Mouse (Mus musculus): ENCODE measurements at regions not wholly inside any gene's neighbourhood (a gene's known extent, or its start where the extent isn't known, plus 50 kb on each side); places are given as distances from the start of the nearest gene placed in this dataset.
"Not testable (repeated sequence)": the region's sequence is repeated elsewhere in the genome, so short reads cannot be mapped to it uniquely, and the experiment has no call there.

DNA sequence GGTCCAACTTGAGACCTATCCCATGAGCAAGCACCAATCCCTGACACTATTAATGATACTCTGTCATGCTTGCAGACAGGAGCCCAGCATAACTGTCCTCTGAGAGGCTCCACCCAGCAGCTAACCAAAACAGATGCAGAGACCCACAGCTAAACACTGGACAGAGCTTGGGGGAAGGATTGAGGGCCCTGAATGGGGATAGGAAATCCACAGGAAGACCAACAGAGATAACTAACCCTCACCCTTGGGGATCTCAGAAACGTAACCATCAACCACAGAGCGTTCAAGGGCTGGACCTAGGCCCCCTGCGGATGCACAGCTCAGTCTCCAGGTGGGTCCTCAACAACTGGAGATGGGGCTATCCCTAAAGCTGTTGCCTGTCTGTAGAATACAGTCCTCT is 93.7 kb downstream of the Cd24a start:
- no peak for DNase-seq (ENCODE audit: low spot score in 2 of 2)

DNA sequence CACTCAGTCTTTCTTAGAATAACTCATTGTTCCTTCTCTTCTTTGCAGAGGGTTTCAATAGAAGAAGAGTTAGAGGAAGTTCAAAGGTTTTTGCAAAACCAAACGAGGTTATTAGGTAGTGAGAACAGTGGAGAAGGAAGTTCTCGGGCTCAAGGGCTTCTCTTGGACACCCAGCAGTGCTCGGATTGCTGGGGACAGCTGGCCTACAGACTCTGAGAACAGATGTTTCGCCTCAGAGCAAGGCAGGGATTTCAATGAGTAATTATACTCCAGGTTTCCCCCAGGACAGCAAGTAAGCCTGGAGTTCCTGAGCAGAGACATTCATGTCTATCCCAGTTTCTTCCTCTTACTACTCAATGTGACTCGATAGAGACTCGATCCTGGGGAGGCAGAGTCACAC is 94.4 kb downstream of the Cd24a start:
- no peak for DNase-seq (ENCODE audit: low spot score in 2 of 2)

DNA sequence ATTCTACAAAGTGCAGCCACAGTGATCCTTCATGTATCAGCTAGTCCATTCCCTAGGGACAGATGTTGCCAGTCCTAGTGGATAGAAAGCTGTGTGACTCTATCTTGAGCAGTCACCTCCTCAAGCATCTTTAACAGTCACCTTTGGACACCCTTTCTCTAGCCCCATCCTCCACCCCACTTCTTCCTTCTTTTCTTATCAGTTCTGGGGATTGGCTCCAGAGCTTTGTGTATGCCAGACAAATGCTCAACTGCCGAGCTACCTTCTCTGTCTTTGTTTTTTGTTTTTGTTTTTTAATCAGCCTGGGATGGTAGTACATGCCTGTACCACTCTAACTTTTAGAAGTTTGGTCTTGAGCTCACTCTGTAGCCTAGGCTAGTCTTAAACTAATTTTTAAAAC is 96.7 kb downstream of the Cd24a start:
- DNase-seq (ENCODE audit: low spot score in 2 of 2) = no peak

DNA sequence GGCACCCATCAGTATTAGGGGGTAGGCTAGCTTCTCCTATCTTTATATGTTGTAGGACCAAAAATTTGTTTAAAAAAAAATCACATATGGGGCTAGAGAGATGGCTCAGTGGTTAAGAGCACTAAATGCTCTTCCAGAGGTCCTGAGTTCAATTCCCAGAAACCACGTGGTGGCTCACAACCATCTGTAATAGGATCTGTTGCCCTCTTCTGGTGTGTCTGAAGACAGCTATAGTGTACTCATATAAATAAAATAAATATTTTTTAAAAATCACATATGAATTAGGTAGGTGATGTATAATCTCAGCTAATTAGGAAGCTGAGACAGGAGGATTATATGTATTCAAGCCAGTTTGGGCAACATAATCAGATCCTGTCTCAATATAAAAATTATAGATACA is 97.4 kb downstream of the Cd24a start:
- not testable (repeated sequence) for DNase-seq (ENCODE audit: low spot score in 2 of 2)

DNA sequence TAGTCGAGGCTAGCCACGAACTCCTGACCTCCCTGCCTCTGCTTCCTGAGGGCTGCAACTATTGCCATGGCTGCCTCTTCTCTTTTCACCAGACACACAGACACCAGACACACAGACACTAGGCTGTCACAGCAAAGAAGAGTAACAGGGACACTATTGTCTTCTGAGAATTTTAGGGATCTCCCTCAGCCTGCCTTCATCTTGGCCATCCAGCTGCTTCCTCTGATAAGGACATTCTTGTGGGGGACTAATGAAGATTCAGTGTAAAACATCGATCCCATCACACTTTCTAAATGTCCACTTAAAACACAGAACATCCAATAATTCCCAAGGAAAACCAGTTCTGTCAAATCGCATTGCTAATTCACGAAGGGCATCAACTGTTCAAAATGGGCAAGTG is 98.2 kb downstream of the Cd24a start:
- no peak for DNase-seq (ENCODE audit: low spot score in 2 of 2)

DNA sequence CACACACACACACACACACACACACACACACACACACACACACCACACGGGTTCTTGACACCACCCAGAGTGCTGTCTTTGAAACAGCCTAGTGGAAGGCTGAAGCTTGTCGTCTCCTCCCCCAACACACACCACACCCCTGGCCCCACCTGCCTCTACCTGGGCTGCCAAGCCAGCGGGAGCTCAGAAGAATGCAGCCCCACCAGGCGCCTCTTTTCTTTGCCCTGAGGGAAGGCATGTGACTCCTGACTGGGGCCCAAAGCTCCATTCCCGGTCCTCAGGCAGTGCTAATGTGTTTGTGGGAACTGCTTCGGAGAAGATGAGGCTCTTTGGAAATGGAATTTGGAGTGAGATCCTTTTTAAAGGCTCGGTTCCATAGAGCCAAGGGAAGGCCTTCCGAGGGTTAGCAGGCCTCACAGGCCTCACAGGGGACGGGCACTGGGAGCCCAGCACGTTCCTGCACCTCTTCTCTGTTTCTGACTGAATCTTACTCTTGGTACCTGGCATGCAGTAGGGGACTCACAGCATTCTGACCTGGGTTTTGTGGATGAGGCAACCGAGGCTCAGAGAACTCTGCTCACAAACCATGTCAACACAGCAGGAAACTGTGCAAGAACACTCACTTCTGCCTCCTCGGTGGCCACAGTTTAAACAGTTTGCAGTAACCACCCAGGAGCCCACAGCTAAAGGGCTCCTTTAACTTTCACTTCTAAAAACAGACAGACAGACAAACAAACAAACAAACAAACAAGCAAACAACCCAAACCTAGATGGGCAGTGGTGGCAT is 106.4 kb downstream of the Cd24a start:
- no peak for DNase-seq (ENCODE audit: low spot score in 2 of 2)

DNA sequence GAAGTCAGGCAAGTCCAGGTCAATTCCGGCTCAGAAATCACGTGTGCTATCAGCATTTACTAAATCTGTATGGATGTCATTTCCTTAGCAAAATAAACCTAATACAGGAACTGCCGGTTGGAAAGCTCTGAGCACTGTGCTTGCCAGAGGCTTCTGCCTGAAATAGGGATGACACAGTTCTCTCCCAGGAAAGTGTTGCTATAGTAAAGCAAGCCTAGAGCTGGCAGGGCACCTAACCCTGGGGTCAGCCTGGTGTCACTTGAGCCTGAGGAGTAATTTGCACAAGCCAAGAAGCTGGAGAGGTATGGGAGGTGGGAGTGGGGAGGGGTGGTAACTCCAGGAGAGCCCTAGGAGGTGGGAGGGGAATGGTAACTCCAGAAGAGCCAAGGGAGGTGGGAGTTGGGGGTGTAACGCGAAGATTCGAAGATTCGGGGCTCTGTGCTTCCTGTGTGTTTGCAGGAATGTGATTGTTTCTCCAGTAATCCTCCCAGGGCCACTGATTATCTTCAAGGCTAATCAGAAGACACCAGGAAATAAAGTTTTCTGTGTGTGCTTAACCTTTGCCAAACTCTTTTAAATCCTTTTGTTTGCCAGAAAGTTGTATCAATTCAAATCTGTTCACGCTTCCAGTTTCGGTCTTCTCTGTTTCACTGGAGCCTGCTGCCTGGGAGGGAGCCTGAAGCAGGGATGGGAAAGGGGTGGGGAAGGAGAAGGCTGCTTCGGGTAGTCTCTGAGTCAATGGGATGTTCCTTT is 111.3 kb downstream of the Cd24a start:
- DNase-seq (ENCODE audit: low spot score in 2 of 2) = no peak

DNA sequence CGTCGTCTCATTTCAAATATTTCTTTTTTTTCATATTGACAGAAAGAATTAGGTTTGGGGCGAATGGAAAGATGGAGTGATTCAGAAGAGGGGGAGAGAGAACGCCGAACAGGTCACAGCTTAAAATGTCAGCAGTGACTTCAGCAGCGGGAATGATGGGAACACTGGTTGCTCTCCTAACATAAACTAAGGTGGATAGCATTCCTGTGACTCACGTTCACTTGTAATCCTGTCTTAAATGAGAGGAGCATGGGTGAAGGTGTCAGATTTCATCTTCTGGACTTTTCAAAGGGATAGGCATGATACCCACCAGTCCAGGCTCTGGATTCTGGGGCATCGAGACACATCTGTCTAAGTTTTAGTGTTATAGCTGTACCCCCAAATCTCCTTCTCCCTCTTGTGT is 111.8 kb downstream of the Cd24a start:
- no peak for DNase-seq (ENCODE audit: low spot score in 2 of 2)

DNA sequence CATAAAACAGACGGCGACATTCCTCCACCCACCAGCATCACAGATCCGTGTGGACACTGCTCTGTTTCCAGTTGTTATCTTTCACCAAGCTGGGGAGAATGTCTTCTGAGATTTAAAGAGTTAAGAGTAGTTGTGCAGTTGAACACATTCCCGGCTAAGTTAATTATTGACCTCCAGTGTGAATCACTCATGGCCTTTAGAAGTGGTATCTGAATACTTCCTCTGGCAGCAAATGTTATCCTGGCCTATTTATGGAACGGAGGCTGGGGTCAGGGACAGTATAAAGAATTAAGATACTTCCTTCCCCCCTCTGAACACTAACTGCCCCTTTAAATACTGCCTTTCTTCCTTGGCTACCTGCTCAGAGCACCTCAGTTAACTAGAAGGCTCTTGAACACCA is 115.9 kb downstream of the Cd24a start:
- no peak for DNase-seq (ENCODE audit: low spot score in 2 of 2)

DNA sequence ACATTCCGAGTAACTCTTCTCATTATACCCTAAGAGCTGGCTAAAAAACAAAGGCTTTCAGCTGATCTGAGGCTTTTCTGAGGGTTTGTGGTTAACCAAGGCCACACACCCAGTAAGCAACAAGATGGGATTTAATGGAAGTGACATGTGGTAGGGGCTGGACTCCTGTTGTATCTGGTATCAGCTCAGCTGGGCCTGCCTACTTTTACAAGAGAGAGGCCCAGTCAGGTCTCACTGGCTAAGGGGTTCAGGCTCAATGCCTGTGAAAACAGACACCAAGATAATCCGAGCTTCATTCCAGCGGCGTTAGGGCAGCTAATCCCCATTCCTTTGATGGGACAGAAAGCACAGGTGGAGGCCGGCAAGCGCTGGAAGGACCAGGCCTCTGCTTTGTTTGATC is 116.4 kb downstream of the Cd24a start:
- no peak for DNase-seq (ENCODE audit: low spot score in 2 of 2)

DNA sequence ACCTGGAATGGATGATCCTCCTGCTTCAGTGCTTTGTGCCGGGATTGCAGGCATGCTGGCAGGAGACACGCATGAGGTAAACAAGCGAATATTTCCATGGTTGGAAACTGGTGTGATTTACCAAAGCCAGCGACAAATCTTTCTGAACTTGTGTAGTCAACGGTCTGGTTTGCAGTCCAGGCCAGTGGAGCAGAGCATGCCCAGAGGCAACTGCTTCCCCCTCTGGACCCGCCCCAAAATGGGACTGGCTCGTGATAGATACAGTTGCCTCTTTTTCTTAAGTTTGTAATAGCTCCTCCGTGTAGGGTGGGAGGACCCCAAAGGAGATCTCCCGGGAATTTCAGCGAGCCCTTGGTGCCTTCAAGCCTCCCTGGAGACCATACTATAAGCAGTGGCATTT is 117.4 kb downstream of the Cd24a start:
- no peak for DNase-seq (ENCODE audit: low spot score in 2 of 2)

DNA sequence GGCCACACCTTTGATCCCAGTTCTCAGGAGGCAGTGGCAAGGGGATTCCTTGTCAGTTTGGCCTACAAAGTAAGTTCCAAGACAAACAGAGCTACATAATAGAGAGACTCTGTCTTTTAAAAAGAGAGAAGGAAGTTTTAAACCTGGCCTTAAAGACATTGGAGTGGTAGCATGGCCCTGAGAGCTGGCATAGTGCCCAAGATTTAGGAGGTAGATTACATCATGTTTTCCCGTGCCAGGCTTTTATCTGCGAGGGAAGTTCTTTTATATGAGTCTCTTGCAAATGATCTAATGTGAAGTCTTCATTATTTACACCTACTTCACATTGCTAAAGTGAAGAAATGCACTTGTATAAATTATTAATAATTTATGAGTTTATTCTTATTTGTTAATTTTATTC is 119.8 kb downstream of the Cd24a start:
- no peak for DNase-seq (ENCODE audit: low spot score in 2 of 2)

DNA sequence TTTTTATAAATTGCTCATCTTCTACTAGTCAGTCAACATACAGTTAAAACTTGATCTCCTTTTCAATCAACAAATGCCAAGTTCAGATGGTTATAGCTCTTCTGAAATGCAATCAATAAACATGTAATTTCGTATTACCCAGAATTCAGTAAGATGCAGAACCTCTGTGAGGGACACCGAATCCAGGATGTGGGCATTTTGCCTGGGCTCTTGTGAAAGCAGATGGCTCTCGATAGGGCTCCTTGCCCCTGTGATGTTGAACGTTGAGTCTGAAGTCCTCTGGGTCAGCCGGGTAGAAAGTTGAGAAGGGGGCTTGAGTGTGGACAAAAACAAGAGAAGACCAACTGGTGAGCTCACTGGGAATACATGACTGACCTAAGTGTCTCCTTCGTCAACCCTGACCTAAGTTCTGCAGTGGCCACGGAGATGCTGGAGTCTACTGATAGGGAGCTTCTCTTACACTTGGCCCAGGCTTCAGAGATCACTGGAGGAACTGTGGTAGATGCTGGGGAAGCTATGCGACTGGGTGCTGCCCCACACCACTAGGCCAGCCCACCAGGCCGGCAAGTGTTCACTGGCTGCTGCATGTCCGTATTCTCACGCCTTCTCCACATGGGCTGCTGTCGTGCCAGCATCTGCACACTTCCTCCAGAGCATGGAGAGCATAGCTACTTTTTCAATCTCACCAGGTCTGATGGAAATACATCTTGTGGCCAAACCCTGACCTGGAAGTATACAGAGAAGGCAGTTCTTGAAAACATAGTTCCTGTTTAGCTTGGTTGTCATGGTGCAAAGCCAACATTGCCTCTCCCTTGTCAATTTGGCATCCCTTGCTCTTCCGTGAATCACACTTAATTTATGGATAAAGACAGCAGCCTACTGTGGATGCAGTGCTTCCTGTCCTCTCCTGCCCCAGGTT is 122.5 kb downstream of the Cd24a start:
- no peak for DNase-seq (ENCODE audit: low spot score in 2 of 2)

DNA sequence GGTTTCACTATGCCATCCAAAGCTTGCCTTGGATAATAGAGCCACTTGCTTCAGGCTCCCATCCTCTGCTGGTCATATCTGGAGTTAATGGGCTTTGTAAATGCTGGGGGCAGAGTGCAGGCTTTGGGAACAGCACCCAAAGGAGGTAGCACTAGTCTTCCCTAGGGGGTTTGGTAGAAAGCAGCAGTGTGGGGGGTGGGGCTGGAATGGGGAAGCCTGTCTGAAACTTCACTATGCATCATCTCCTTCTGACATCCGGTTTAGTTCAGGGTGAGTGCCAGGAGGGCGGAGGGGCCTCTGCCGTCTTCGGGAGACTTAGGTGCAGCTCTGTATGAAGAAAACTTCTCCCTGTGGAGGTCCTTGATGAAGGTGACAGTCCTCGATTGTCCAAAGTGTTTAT is 124.8 kb downstream of the Cd24a start:
- DNase-seq (ENCODE audit: low spot score in 2 of 2) = peak in 1 of 2 experiments; percentile 35

DNA sequence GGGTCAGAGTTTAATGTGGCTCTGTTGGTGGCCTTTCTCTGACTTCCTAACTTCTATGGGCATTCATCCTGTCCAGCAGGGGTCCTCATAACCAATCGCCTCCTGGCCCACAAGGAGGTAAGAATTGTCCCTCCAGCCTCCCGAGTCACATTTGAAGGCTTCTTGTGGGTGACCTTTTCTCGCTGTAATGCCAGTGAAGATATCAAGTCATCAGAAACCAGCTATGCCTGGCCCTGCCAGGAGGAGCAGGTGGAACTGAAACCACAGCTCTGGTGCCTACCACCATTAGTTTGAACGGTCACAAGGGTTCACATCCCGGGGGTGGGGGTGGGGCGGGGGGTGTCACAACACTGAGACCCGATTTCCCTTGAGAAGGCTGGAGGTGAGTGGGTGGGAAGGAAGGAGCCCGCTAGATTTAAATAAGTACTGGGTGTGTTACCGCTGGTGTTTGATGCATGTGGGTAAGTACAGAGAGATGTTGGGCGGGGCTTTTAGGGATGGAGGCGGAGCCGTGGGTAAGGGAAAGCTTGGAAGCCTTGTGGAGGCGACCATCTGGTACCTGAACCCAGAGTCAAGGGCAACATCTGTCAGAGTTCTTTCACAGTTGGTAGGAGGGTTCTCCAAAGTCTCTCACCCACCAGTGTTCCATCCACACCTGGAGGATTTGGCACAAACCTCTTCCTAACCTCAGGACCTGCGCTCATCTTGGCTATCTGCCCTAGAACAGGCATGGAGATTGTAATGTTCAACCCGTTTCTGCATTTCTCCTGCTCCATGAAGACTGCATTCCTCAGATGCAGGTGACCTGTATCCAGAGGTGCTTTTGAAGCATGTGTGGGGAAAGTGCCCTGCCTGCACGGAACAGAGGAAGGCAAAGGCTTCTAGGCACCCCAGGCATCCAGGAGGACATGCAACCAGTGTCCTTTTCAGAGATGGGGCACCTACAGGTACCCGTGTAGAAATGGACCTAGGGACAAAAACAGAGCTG is 128.2 kb downstream of the Cd24a start:
- DNase-seq (ENCODE audit: low spot score in 2 of 2) = no peak

DNA sequence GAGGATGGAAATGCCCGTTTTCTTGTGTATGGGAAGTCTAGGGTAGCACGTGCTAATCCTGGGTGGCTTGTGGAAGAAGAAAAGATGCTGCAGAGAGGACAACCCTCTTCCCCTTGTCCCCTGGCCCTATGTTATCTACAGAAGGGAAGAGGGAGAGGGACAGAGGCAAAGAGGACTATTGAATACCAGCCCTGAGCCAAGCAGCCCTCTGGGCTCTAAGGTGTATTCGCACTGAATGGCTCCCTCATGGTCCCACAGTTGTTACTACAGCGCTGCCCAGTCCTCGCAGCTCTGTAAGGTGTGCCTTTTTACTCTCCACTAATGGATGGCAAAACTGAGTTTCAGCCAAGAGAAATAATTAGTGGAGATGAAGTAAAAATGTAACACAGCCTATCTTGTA is 128.9 kb downstream of the Cd24a start:
- no peak for DNase-seq (ENCODE audit: low spot score in 2 of 2)

DNA sequence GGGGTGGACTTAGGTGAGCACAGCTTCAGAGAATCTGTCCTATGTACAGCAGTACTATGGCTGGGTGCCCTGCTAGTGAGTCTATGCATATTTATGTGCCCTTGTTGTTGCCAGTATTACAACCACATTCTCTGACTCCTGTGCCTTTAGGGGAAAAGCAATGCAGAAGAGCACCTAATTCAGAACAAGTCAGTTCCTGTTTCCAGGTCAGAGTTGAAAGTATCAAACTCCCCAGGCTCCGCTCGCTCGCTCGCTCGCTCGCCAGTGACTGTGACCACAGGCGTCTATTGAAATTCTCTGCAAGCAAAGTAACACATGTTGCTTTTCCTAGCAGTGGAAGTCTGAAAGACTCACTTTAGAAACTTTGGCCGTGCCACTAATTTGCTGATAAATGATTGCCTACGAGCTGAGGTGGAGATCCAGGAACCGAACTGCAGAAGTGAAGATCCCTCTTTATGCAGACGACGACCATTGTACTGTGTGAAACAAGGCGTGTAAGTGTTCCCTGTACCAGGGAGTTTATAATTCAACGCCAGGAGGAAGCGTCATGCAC is 129.8 kb downstream of the Cd24a start:
- no peak for DNase-seq (ENCODE audit: low spot score in 2 of 2)

DNA sequence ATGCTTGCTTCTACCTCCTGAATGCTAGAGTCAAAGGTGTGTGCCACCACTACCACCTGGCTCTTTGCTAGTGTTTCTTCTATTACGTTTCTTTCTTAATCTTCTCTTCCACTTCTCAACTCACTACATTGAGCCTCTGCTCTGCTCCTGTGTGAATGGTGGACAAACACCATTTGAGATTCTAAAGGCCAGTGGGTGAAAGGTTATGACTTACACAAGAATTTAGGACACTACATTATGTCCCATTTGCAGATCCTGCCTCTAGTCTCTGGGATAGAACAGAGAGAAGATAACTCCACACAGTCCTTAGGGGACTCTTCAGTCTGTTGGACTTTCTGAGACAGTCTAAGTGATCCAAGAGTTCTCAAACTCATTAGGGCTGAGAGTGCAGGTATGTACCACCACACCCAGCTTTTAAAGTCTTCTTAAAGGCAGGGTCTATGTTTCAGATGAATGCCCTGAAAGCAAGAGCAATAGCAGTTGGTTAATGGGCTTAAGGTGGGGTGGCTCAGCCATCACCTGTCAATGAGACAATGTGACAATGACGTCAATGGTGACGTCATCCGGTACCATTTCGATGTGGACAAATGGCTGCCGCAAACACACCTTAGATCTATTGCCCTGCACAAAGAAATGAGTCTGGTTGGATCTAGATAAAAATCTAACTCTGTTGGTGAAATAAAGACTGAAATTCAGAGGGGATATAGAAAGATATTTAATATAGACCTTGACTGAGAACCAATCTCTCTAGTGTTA is 131.4 kb downstream of the Cd24a start:
- DNase-seq (ENCODE audit: low spot score in 2 of 2) = no peak

DNA sequence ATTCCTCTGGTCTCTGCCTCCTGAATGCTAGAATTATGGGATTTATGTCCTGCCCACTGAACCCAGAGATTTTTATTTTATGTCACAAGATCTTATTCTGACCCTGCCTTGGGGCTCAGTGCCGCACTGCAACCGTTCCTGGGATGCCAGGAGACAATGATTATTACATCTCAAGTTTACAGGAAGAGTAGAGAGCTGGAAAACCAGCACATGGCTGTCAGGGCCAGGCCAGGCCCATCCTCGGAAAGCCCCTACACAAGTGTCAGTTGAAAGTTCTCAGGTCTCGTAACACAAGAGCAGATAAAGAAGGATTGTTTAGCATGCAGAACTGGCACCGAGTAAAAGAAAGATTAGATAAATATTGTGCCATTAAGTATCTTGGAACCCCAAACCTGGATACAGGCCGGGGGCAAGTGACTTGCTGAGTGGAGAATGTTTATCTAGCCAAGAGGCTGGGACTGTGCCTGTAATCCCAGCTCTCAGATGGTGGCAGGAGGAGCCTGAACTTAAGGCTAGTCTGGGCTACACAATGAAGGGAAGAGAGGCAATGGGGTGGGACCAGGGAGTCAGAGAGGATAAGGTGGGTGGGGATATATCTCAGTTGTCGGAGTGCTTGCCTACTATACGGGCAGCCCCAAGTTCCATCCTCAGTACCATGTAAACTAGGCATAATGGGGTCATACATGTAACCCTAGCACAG is 132.3 kb downstream of the Cd24a start:
- no peak for DNase-seq (ENCODE audit: low spot score in 2 of 2)

DNA sequence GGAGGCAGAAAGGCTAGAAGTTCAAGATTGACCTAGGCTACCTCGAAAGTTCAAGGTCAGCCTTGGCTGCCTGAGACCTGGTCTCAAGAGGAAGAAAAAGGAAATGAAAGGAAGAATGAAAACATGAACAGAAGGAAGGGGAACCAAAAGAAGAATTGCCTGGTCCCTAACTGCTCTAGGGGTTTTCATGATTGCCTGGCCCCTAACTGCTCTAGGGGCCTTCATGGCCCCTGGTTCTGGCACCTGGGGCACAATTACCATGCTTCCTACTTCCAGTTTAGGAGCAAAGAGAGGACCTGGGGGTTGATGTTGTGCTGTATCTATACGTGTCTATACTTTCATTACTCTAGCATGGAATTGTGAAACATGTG is 132.8 kb downstream of the Cd24a start:
- DNase-seq (ENCODE audit: low spot score in 2 of 2) = no peak

All from spleen, postnatal 14 days (tissue).